Mouse (Mus musculus): ENCODE results near the gene Chka.

Chka gene

GRCm38 (mm10) chr19:3846676-3847604, 4.6 kb upstream of the Chka start:
- no peak for DNase-seq

GRCm38 (mm10) chr19:3847711-3848110, 3.9 kb upstream of the Chka start:
- DNase-seq: no peak

GRCm38 (mm10) chr19:3848207-3848808, 3.3 kb upstream of the Chka start:
- DNase-seq: no peak

- no peak for DNase-seq
These were observed 2.3 kb upstream of the Chka start for GRCm38 (mm10) chr19:3849251-3849650.

- no peak for DNase-seq
These were observed 1.5 kb upstream of the Chka start for GRCm38 (mm10) chr19:3850076-3850475.

GRCm38 (mm10) chr19:3850847-3851469, 615 bp upstream of the Chka start:
- no peak for DNase-seq

GRCm38 (mm10) chr19:3851979-3852681, 557 bp downstream of the Chka start:
- DNase-seq: no peak

- DNase-seq: no peak
These were observed 1.5 kb downstream of the Chka start for GRCm38 (mm10) chr19:3853121-3853520.

GRCm38 (mm10) chr19:3853891-3854290, 2.3 kb downstream of the Chka start:
- peak; percentile 21 for DNase-seq

GRCm38 (mm10) chr19:3855091-3855490, 3.5 kb downstream of the Chka start:
- no peak for DNase-seq

- DNase-seq: no peak
These were observed 4.0 kb downstream of the Chka start for GRCm38 (mm10) chr19:3855601-3856000.

- DNase-seq: no peak
These were observed 5.6 kb downstream of the Chka start for GRCm38 (mm10) chr19:3857220-3857619.

GRCm38 (mm10) chr19:3862713-3863112, 11.1 kb downstream of the Chka start:
- peak; percentile 54 for DNase-seq

GRCm38 (mm10) chr19:3864960-3865359, 13.4 kb downstream of the Chka start:
- no peak for DNase-seq

- no peak for DNase-seq
These were observed 16.7 kb downstream of the Chka start for GRCm38 (mm10) chr19:3868290-3868689.

- no peak for DNase-seq
These were observed 19.9 kb downstream of the Chka start for GRCm38 (mm10) chr19:3871468-3871867.

GRCm38 (mm10) chr19:3872373-3872772, 20.8 kb downstream of the Chka start:
- peak; percentile 14 for DNase-seq

GRCm38 (mm10) chr19:3875045-3875444, 23.5 kb downstream of the Chka start:
- DNase-seq: no peak

- DNase-seq: no peak
These were observed 28.7 kb downstream of the Chka start for GRCm38 (mm10) chr19:3880054-3880848.

- DNase-seq: peak; percentile 60
These were observed 30.6 kb downstream of the Chka start for GRCm38 (mm10) chr19:3882214-3882613.

- DNase-seq: no peak
These were observed 32.9 kb downstream of the Chka start for GRCm38 (mm10) chr19:3884325-3884990.

GRCm38 (mm10) chr19:3889096-3889495, 37.5 kb downstream of the Chka start:
- no peak for DNase-seq
